Mouse (Mus musculus) cortical plate, adult 2 months (tissue): ENCODE data around the gene Pde10a.

Experiments
- CTCF ChIP-seq: fragments of 200-500 bp; IDR thresholded peaks from 2 replicates; pipeline ENCODE4 v1.5.1; 2011; ENCODE audit warnings: mild to moderate bottlenecking, control low read depth, low read length; ENCODE audit not compliant: insufficient read depth; ENCODE audit errors: extremely low read depth
- POLR2A ChIP-seq: fragments of 200-500 bp; IDR thresholded peaks from 2 replicates; pipeline ENCODE4 v1.6.1; 2011; ENCODE audit warnings: mild to moderate bottlenecking, low read length, control low read depth; ENCODE audit not compliant: insufficient read depth; ENCODE audit errors: extremely low read depth

DNA sequence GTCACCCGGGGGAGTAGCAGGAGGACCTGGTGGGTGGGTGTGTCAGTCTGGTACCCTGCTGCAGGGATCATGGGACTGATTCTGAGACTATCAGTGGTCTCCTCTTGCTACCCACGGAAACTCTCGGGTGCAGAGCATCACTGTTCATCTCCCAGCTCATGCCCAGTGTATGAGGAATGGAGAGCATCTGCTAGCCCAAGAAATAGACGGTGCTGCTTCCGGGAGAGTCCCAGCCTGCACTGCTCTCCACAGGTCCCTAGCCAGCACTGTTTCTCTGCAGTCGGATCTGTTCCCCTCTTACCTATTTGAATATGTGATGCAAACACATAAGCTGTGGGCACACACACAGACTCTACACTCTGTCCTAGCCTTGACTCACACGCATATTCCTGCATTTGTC, 204.6 kb downstream of the Pde10a start:
- TF ChIP-seq CTCF = no peak
- no peak for TF ChIP-seq POLR2A
